In genomic region chr2:131134826-131135400, GRCm38 (mm10) we compare ENCODE assay signal across 13 mouse cellular contexts. TPM values are rescaled to one million over a fixed set of nuclear protein-coding genes. Genes with fewer than 3 reads are reported as not detected.
DNase-seq lines count a peak whose midpoint lies in the region; ATAC-seq lines count a peak whose summit lies in the region.
"Had no signal": no experiment of that assay in that cellular context is flagged by ENCODE, and none has a peak within 500 bp of the region (broad histone marks: within the 10 kb centered on the region; RNA-seq: fewer than 3 reads in every experiment).

No protein-coding gene starts in this region.

- no peak overlapping the region; the same call in 1 of the 2 replicates for H3K4me2 ChIP-seq in heart, embryonic 11.5 days
- peak overlapping the region; percentile 65 for H3K4me2 ChIP-seq in liver, embryonic 13.5 days

- peak overlapping the region; percentile 75 for H3K4me3 ChIP-seq in megakaryocyte, embryonic 14.5 days (replicated peaks)
- H3K4me3 ChIP-seq in heart, embryonic 11.5 days (ENCODE audit: low read depth, low read length) = no peak overlapping the region
- H3K4me3 ChIP-seq in liver, embryonic 13.5 days (replicated peaks) = peak overlapping the region; percentile 34

- no peaks in the 10 kb centered on the region for H3K27me3 ChIP-seq in megakaryocyte, embryonic 14.5 days (replicated peaks)
- H3K27me3 ChIP-seq in heart, embryonic 11.5 days (ENCODE audit: control insufficient read depth, insufficient read depth, low read length) = no peaks in the 10 kb centered on the region
- no peaks in the 10 kb centered on the region for H3K27me3 ChIP-seq in liver, embryonic 13.5 days

- peak overlapping the region; percentile 89 for H3K27ac ChIP-seq in heart, embryonic 11.5 days (ENCODE audit: low read depth, low read length)
- H3K27ac ChIP-seq in liver, embryonic 13.5 days = peak overlapping the region; percentile 99

- intact Hi-C loops in heart, postnatal 25 days (cut with DNase I) = no loop called here

- WGBS in heart, embryonic 11.5 days (ENCODE audit: insufficient replicate concordance) = 57% methylated on average over 8 of the region's 8 CpGs
- WGBS in liver, embryonic 13.5 days (ENCODE audit: insufficient replicate concordance) = 72% methylated on average over 8 of the region's 8 CpGs

- DNase-seq in heart, adult 11 months = peak; percentile 94
- DNase-seq in heart, postnatal 25 days (ENCODE audit: low spot score) = no peak
- no peak for DNase-seq in liver, embryonic 13.5 days
- DNase-seq in Muller cell, postnatal 12 days (ENCODE audit: inconsistent ontology term) = no peak
- DNase-seq: cerebellum, postnatal 36 days; thymus, adult 18-20 months had no signal

- ATAC-seq in megakaryocyte, adult 5-6 weeks (ENCODE audit: poor library complexity, severe bottlenecking) = no peak
- ATAC-seq in heart, embryonic 11.5 days (replicated peaks; ENCODE audit: insufficient number of reproducible peaks, low FRiP score, low TSS enrichment) = no peak
- no peak for ATAC-seq in liver, embryonic 13.5 days (ENCODE audit: low read depth)
- no peak for ATAC-seq in cerebellum, adult (ENCODE audit: insufficient number of reproducible peaks, low FRiP score, low TSS enrichment)
- ATAC-seq: activated CD4-positive, CD25-positive, alpha-beta regulatory T cell, adult 4 months had no signal

- no peaks in the 10 kb centered on the region for H3K9me3 ChIP-seq in megakaryocyte, embryonic 14.5 days
- no peaks in the 10 kb centered on the region for H3K9me3 ChIP-seq in heart, embryonic 11.5 days (replicated peaks; ENCODE audit: control insufficient read depth, low read length)
- H3K9me3 ChIP-seq in liver, embryonic 13.5 days (replicated peaks) = no peaks in the 10 kb centered on the region

- H3K4me1 ChIP-seq in megakaryocyte, embryonic 14.5 days = peaks cover 69% of the 10 kb centered on the region
- peaks cover 38% of the 10 kb centered on the region for H3K4me1 ChIP-seq in heart, embryonic 11.5 days (ENCODE audit: control insufficient read depth, insufficient read depth, low read length)
- H3K4me1 ChIP-seq in liver, embryonic 13.5 days (replicated peaks) = peaks cover 87% of the 10 kb centered on the region

- H3K9ac ChIP-seq in heart, embryonic 11.5 days (ENCODE audit: low read depth, low read length) = peak overlapping the region; percentile 61; the same call in 1 of the 2 replicates
- H3K9ac ChIP-seq in liver, embryonic 13.5 days = peak overlapping the region; percentile 81

- peaks cover 11% of the 10 kb centered on the region for H3K36me3 ChIP-seq in megakaryocyte, embryonic 14.5 days (replicated peaks; ENCODE audit: low read length)
- peaks cover 2% of the 10 kb centered on the region; the same call in 1 of the 2 replicates for H3K36me3 ChIP-seq in heart, embryonic 11.5 days (ENCODE audit: control insufficient read depth, insufficient read depth, low read length)
- H3K36me3 ChIP-seq in liver, embryonic 13.5 days = 0 out of 2 replicates have a peak, but pooled peaks cover 11% of the 10 kb centered on the region

RNA-seq across cellular contexts. Expression of gene Gm11037, which starts 1.6 kb away (rescaled TPM):
- total RNA-seq in heart, postnatal 25 days (2021) = not detected
- polyA plus RNA-seq in megakaryocyte, embryonic 14.5 days (2012; ENCODE audit: insufficient read depth, low replicate concordance) = not detected in 2 replicates
- not detected in 2 replicates for total RNA-seq in megakaryocyte, adult 5-6 weeks (2015)
- total RNA-seq in megakaryocyte, adult 5-6 weeks (2017) = not detected in 2 replicates
- not detected in 2 replicates for polyA plus RNA-seq in heart, embryonic 11.5 days (2014; fragmentation: Nextera tagmentation; extraction: Ambion mirVana)
- polyA plus RNA-seq in liver, embryonic 13.5 days (2015; fragmentation: Nextera tagmentation; extraction: Ambion mirVana) = not detected in 2 replicates
- total RNA-seq: heart, adult 18-20 months; left cerebral cortex, postnatal 10 days had no signal
- polyA plus RNA-seq: activated CD4-positive, CD25-positive, alpha-beta regulatory T cell, adult 4 months had no signal

RNA-seq across cellular contexts. Expression of gene Hspa12b, which starts 7.8 kb away (rescaled TPM):
- 10 to 100 TPM; 32.5 to 43.1 TPM for total RNA-seq in heart, postnatal 25 days (2021)
- polyA plus RNA-seq in megakaryocyte, embryonic 14.5 days (2012; ENCODE audit: insufficient read depth, low replicate concordance) = 0.36 TPM in 1 of 2 replicates, not detected in the other
- not detected in 2 replicates for total RNA-seq in megakaryocyte, adult 5-6 weeks (2015)
- not detected in 2 replicates for total RNA-seq in megakaryocyte, adult 5-6 weeks (2017)
- 5.6 and 6.3 TPM in 2 replicates for polyA plus RNA-seq in heart, embryonic 11.5 days (2014; fragmentation: Nextera tagmentation; extraction: Ambion mirVana)
- polyA plus RNA-seq in liver, embryonic 13.5 days (2015; fragmentation: Nextera tagmentation; extraction: Ambion mirVana) = 2.1 and 2.2 TPM in 2 replicates

RNA-seq across cellular contexts. Expression of gene 1700037H04Rik, which starts 25.0 kb away (rescaled TPM):
- 10 to 100 TPM; 11.5 to 12.2 TPM for total RNA-seq in heart, postnatal 25 days (2021)
- 322 and 610 TPM in 2 replicates for polyA plus RNA-seq in megakaryocyte, embryonic 14.5 days (2012; ENCODE audit: insufficient read depth, low replicate concordance)
- 21.5 and 31.3 TPM in 2 replicates for total RNA-seq in megakaryocyte, adult 5-6 weeks (2015)
- 15.5 and 22.7 TPM in 2 replicates for total RNA-seq in megakaryocyte, adult 5-6 weeks (2017)
- polyA plus RNA-seq in heart, embryonic 11.5 days (2014; fragmentation: Nextera tagmentation; extraction: Ambion mirVana) = 83.0 and 83.4 TPM in 2 replicates
- 124 and 129 TPM in 2 replicates for polyA plus RNA-seq in liver, embryonic 13.5 days (2015; fragmentation: Nextera tagmentation; extraction: Ambion mirVana)

RNA-seq across cellular contexts. Expression of gene Cenpb, which starts 45.0 kb away (rescaled TPM):
- total RNA-seq in heart, postnatal 25 days (2021) = 10 to 100 TPM; 76.6 to 80.9 TPM
- 147 and 259 TPM in 2 replicates for polyA plus RNA-seq in megakaryocyte, embryonic 14.5 days (2012; ENCODE audit: insufficient read depth, low replicate concordance)
- 7.7 and 8.7 TPM in 2 replicates for total RNA-seq in megakaryocyte, adult 5-6 weeks (2015)
- 15.6 and 16.8 TPM in 2 replicates for total RNA-seq in megakaryocyte, adult 5-6 weeks (2017)
- polyA plus RNA-seq in heart, embryonic 11.5 days (2014; fragmentation: Nextera tagmentation; extraction: Ambion mirVana) = 4.1 and 4.6 TPM in 2 replicates
- 3.5 and 4.5 TPM in 2 replicates for polyA plus RNA-seq in liver, embryonic 13.5 days (2015; fragmentation: Nextera tagmentation; extraction: Ambion mirVana)

RNA-seq across cellular contexts. Expression of gene Siglec1, which starts 48.3 kb away (rescaled TPM):
- total RNA-seq in heart, postnatal 25 days (2021) = 1 to 10 TPM; 1.6 to 2.2 TPM
- 7.1 and 11.8 TPM in 2 replicates for polyA plus RNA-seq in megakaryocyte, embryonic 14.5 days (2012; ENCODE audit: insufficient read depth, low replicate concordance)
- 2.3 and 4.2 TPM in 2 replicates for total RNA-seq in megakaryocyte, adult 5-6 weeks (2015)
- 1.1 and 1.5 TPM in 2 replicates for total RNA-seq in megakaryocyte, adult 5-6 weeks (2017)
- 0.11 and 0.16 TPM in 2 replicates for polyA plus RNA-seq in heart, embryonic 11.5 days (2014; fragmentation: Nextera tagmentation; extraction: Ambion mirVana)
- polyA plus RNA-seq in liver, embryonic 13.5 days (2015; fragmentation: Nextera tagmentation; extraction: Ambion mirVana) = 0.49 and 0.56 TPM in 2 replicates
- polyA plus RNA-seq: activated CD4-positive, CD25-positive, alpha-beta regulatory T cell, adult 4 months had no signal
